Mouse (Mus musculus) lung, postnatal 25 days (tissue): ENCODE measurements at regions not wholly inside any gene's neighbourhood (a gene's known extent, or its start where the extent isn't known, plus 50 kb on each side); places are given as distances from the start of the nearest gene placed in this dataset.

Experiments used
- DNase-seq: peaks from one replicate; pipeline ENCODE4 v3.0.0; 2022; ENCODE audit warnings: low spot score

- DNase-seq, result no peak
Observed at GRCm38 (mm10) chr6:134320379-134320932, 75.7 kb upstream of the Bcl2l14 start.

DNA sequence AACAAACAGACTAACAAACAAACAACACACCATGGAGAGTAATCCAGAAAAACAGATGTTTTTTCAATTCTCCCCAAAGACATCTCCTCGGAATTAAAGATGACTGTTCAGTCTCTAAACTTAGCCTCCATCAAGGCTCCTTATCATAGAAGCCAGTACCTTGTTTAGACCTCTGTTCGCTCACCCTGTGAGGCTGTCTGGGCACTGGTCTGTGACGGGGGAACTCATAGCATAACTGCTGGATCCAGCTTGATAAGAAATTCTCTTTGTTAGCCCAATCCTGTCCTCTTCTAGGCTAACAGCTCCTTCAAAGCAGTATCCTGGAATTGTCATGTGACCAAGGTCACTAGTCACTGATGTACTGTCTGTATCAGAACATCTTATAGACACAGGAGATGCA, 72.1 kb upstream of the Bcl2l14 start:
- no peak for DNase-seq

DNA sequence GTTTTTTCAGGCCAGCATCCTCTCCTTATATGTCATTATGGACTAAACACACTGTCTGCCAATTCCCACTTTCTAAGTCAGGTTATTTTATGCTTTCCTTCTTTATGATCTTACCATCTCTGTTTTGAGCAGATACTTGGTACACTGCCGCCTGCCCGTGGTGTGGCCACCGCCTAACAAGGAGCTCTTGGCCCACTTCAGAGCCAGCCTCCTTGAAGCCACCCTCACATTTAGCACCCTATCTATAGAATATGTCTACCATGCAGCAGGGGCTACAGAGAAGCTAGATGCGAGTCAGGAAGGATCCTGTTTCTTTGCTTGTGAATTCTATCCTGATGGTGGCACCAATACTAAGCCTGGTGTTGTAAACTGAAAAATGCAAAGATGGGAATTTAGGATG, 70.6 kb upstream of the Bcl2l14 start:
- DNase-seq, result no peak

DNA sequence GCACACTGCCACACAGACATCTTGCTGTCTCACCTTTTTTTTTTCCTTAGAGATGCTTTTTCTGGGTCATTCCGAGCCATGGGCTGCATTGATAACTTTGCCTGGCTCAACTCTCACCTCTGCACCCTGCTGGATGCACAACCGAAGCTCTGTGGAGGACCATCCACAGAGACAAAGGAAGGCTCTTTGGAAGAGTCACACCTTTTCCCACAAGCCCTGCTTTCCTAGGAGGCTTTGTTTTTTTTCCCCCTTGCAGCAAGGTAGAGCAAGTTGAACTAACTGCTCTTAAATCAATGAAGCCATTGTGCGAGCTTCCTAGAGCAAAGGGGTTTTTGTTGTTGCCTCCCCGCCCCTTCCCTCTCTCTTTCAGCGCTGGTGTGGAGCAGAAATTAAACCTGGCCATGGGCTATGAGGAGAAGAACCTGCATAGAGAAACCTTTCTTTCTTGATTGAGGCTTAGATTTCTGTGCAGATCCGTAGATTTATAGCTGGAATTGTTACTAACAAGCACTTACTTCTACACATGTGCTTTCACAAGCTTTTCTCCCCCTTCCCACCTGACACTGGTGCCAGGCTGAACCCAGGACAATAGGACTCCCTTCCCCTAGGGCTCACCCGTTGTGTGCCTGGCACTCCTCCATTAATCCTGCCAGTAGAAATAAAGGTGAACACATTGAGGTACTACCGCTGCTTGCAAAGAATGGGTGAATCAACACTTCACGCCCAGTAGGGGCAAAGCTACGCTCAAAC, 66.4 kb upstream of the Bcl2l14 start:
- no peak for DNase-seq

DNA sequence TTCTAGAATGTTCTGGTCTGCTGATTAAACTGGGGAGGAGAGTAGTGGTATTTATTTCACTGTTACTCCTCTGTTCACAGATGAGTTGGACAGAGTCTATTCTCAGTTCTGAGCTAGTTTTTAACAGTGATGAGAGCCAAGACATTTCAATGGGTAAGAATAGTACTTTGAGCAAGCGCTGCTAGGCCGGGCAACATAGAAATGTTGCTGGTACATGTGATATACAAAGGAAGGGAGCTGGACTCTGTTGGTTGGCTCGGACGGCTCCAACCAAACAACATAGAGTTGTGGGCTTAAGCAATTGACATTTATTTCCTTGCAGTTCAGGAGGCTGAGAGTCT, 65.8 kb upstream of the Bcl2l14 start:
- no peak for DNase-seq

- peak; percentile 8 for DNase-seq
Observed at GRCm38 (mm10) chr6:134332718-134333432, 63.2 kb upstream of the Bcl2l14 start.

GRCm38 (mm10) chr6:134335711-134336110, 60.4 kb upstream of the Bcl2l14 start:
- no peak for DNase-seq

DNA sequence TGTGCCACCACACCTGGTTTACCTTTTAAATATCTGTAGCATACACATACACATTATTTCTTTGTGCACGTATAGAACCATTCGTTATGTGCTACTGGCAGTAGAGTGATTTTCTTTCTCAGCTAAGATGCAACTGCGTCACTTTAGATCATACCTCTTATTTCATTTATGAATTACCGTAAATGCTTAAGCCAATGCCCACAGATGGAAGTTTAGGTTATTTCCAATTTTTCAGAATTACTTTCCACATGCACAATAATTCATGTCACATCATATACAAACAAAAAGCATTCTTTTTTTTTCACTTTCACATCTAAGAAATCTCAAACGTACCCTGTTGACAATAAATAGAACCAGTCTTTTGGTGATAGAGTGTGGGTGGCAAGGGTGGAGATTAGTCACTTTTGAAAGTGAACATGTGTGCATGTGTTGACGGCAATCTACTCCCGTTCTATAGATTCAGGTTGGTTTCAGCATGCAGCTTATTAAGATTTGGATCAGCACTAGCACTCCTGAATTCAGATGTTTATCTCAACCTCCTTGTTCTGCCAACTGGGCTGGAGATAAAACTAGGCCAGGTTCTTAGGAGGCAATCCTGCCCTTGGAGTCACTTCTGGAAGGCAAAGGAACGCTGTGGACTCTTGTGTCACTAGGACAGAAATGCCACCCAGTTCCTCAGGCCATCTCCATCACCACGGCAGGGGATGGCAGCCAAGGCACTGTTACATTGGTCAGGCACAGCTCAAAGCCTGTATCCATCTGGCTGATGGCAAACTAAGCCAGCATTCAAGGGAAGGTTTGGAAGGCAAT, 53.1 kb upstream of the Bcl2l14 start:
- DNase-seq, result no peak

- DNase-seq, result no peak
Observed at GRCm38 (mm10) chr6:134343606-134343901, 52.6 kb upstream of the Bcl2l14 start.
